Mouse (Mus musculus): ENCODE measurements around the gene Astl.

Astl gene

DNA sequence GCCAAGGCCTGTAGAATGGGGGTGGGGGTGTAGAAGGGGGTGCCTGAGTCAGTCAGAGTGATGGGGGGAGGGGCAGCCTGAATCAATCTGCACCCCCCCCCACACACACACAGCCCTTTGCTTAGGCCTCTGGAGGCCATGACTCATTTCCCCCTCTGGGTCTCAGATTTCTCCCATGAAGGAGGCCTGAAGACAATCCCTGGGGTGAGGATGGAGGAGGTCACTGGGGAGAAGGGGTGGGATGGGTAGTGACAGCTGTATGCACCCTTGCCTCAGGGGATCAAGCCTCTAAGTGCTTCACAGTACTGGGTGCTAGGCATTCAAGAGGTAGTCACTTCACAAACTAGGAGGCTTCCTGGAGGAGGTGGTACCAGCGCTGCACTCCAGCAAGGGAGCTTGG is 14.8 kb upstream of the Astl start:
- DNase-seq (ENCODE audit: low read depth, low spot score) = peak; percentile 81

DNA sequence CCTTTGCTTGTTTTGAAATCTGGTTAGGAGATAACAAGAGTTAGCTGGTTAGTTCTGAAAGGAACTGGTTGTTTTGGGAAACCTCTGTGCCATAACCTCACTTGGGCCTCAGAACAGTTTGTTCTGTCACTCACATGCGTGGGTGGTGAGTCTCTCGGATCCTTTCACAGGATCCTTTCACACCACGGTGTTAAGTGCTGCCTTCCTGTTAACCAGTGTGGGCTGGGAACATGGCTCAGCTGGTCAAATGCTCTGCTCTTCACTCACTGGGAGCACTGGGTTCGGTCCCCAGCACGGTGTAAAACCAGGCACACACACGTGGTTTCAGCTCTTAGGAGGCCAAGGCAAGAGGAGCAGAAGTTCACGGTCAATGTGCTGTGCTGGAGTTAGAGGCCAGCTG is 14.0 kb upstream of the Astl start:
- no peak for DNase-seq (ENCODE audit: low read depth, low spot score)

DNA sequence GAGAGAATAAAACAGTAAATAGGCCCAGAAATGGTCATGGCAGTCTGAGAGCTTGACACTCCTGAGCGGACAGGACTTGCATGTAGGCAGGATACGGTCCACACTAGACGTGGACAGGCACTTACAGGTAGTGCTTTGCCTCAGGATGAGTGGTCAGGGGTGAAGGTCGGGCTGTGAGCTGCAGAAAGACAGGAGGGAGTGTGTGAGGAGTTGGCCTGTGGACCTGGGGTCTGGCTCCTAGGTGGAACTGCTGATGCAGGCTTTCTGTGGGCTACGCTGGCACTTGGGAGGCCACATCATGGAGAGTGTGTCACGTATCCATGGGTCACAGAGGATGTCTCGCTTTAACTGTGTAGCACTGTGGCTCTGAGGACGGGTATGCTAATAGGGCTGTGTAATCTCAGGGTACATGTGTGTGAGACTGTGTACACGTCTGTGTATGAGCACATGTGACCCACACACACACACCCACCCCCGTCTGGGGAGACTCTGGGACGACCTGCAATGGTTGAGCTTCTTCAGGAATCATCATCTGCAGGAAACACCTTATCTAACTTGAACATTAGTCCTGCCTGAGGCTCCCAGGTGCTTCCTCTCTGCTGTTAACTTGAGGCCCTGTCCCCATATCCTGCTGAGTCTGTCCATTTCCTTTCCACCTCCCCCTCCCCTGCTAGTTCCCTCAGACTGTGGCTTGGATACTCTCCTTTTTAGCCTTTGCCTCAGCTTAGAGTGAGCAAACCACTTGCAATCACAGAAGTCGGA is 10.2 kb upstream of the Astl start:
- DNase-seq (ENCODE audit: low read depth, low spot score) = no peak

DNA sequence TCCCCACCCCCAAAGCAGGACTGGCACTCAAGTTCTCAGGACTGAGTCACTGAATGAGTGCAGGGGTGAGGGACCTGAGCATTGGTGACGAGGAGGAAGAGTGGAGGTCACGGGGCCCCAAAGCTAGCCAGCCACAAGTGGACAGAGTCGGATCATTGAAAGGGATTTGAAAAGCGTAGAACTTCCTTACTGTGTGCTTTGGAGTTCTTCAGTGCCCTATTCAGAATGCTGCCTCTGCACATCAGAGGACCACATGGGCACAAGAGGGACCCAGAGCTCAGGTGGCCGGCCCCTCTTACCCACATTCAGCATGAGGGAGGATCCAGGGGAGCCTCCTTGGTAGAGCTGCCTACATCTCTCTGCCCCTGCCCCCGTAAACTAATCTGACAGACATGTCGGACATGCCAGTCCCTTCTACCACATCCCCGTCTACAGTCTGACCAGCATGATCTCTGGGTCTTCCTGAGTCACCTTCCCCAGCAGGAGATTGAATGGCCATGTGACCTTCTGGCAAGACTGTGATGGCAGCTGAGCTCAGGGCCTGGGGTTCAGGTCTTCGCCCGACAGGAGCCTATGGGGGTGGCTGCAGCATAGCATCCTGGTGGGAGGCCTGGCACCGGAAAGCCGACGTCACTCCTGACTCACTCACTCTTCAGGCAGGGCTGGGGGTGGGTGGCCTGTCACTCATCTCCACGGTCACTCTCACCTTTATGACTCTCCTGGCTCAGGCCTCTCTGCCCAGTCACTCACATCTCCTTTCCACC is 5.5 kb upstream of the Astl start:
- peak; percentile 80 for DNase-seq (ENCODE audit: low read depth, low spot score)

DNA sequence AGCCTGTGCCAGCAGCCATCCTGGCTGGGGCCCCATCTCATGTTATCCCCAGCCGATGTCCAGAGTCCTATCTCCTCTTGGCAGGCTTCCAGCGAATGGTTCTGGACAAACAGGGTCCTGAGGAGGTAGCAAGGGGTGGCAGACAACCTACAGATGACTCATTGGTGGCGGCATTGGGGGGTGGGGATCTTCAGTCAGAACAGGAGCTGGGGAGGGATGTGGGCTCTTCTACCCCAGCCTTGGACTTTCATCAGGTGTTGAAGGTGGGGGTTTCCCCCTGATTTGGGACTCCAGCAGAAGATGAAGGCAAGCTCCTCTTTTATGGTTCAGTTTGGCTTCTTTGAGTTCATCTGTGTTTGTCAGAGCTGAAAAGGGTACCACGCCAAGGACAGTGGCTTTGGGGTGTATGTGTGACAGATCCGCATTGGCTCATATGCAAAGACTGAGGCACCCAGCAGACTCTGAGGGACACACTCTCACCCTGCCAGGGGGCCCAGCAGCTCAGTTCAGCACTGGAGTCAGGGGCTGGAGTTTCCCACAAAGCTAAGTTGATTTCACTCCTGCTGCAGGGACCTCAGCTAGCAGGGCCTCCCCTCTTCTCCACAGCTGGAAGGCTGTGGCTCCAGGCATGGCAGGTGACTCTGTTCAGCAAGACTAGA is 4.4 kb upstream of the Astl start:
- peak; percentile 23 for DNase-seq (ENCODE audit: low read depth, low spot score)

DNA sequence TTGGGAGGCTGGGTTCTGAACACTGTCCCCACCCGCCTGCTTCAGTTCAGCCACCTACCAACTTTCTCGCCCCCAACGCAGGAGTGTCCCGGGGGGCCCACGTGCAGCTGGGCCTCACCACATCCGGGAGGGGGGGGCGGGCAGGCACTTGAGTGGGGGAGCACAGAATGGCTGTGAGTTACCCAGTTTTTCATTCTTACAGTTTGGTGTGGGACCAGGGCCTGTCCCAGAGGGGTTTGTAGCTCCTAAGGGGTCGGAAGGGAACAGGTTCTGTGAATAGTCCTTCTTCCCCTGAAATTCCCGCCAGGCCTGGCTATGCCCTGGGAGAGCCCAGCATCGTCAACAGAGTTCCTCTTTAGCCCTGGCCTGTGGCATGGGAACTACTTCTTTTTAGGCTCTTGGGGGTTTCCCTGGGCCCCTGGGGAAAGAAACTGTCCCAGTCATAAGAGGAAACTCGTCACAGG is 3.3 kb upstream of the Astl start:
- no peak for DNase-seq (ENCODE audit: low read depth, low spot score)

DNA sequence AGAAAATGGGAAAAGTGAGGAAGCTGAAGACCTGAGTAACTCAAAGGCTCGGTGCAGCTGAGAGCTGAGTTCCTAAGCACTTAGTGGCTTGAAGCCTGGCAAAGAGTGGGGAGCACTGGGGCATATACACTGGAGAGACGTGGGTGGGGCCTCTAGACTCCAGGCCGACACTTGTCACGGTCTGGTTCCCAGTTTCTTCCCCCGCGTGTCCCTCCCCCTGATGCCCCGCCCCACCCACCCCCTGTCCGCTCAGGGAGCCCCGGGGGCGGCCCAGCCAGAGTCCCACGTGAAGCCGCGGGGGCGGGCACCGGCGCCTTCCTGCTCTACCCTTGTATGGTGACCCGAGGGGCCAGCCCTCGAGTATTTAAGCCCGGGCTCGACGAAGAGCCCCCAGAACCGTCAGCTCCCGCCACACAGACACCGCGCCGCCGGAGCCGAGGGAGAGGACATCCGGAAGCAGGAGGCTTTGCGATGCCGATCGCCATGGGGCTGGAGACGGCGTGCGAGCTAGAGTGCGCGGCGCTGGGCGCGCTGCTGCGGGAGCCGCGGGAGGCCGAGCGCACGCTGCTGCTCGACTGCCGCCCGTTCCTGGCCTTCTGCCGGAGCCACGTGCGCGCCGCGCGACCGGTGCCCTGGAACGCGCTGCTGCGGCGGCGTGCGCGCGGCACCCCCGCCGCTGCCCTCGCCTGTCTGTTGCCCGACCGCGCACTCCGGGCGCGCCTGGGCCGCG is 2.5 kb upstream of the Astl start, which contains the start of gene Dusp2:
Gene Dusp2, plus strand, starts transcription at position 393 of the 730 bp plus-strand sequence.
- peak; percentile 47 for DNase-seq (ENCODE audit: low read depth, low spot score)

DNA sequence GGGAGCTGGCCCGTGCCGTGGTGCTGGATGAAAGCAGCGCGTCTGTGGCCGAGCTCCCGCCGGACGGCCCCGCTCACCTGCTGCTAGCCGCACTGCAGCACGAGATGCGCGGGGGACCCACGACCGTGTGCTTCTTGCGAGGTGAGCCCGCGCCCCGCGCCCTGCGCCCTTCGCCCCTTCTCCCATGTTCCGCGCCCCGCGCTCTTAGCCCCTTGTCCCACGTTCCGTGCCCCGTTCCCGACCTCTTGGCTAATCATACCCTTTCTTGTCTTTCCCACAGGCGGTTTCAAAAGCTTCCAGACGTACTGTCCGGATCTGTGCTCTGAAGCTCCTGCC is 2.0 kb upstream of the Astl start:
- DNase-seq (ENCODE audit: low read depth, low spot score) = no peak

DNA sequence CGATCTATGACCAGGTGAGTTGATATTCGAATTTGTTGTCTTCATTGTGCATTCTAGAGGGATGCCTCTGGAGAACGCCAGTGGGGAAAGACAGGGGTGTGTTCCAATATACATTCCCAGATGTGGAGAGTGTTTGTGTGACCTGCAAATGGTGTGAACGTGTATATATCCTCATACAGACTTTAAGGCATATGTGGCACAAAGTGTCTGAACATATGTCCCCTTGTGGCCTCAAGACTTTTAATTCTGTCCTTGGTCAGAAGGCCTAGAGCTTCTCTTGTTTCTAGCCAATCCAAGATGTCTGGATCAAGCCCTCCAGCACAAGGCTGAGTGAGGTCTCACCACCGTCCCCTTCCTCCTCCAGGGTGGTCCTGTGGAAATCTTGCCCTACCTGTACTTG is 1.6 kb upstream of the Astl start:
- DNase-seq (ENCODE audit: low read depth, low spot score) = no peak

DNA sequence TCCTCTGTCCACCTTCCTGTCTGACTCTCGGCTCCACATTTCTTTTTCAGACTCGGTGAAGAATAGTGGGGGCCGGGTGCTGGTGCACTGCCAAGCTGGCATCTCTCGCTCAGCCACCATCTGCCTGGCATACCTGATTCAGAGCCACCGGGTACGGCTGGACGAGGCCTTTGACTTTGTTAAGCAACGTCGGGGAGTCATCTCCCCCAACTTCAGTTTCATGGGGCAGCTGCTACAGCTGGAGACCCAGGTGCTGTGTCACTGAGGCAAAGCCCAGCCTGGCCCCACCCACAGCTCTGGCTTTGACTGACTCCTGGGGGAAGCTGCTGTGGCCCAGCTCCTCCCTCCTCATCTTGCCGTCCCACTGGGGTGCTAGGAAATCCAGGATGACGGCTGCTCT is 908 bp upstream of the Astl start:
- DNase-seq (ENCODE audit: low read depth, low spot score) = no peak

DNA sequence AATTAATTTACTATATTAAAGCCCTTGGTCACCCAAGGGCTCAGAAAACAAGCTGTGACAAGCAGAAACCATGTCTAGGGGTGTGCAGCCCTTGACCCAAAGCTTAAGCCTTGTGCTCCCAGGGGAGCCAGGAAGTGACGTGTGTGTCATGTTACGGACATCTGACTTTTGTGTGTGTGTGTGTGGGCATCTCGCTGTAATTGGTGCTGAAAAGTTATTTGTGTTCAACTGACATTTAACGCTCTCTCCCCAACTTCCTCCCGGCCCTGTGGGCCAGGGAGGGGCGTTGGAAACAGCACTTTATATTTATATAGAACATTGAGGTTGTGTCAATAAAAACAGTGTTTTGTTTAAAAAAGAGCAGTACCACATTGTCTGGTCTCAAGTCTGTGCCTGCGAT is 427 bp upstream of the Astl start:
- DNase-seq (ENCODE audit: low read depth, low spot score) = no peak

DNA sequence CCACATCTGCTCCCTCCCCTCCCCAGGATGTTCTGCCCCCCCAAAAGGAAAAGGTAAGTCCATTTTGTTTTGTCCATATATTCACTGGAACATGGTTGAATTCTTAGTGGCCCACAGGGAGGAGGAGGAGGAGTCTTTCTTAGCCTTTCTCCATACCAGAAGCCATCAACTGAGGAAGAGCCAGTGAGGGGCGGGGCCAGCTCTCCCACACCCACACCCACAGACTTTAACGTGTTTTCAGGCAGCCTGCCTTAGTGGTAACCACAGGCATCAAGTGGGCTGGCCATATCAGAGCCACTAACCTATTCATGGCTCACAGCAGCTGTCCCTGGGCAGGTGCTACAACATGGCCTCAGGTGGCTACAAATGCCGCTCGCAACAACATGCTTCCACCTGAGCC is 394 bp downstream of the Astl start:
- no peak for DNase-seq (ENCODE audit: low read depth, low spot score)

DNA sequence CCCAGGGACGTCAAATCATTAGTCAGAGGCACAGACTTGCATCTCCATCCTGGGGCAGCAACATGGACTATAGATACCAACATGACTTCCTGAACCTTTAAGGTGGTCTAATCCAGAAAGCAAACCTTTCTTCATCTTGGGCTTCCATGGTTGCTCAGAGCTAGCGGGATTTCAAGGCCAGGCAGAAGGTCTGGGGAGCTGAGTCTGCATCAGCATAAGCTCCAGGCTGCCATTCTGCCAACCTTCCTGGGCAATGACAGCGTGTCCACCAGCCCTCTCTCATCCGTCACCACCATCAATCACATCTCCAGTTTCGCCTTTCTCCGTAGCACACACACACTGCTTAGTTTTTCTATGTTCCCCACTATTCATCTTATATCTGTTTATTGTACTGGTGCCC is 823 bp downstream of the Astl start:
- no peak for DNase-seq (ENCODE audit: low read depth, low spot score)

DNA sequence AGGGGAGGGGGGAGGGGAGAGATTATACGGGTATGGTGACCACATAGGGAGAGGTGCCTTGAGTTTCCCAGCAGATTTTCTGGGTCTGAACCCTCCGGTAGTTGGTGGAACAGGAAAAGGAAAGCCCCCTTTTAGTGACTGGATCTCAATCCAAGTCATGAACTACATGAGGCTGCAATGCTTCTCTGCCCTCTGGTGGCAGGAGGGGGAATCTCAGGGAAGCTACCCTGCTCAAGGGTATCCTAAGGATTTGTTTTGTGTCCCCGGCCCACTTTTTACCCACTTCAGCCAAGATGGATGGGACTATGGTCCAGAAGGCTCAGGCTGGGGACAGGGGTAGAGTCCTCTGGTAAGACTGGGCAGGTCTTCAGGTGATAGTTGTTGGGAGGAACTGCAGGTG is 2.7 kb downstream of the Astl start:
- DNase-seq (ENCODE audit: low read depth, low spot score) = peak; percentile 79

DNA sequence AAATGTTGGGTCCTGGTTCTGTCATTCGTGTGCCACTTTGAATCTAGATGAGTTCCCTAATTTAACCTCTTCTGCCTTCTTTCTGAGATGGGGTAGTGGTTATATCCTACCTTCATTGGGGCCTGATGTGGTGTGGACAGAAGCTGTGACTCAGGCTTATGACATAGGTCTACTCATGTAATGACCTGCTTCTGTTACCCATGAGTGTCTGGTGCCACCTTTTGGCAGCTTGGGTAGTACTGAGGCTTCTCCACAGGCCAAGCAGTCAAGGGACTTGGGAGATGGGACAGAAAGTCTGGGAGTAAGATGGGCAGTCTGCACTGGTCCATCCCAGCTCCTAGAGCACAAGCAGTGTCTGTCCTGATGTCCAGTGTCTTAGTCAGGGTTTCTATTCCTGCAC is 7.9 kb downstream of the Astl start:
- peak; percentile 68 for DNase-seq (ENCODE audit: low read depth, low spot score)

DNA sequence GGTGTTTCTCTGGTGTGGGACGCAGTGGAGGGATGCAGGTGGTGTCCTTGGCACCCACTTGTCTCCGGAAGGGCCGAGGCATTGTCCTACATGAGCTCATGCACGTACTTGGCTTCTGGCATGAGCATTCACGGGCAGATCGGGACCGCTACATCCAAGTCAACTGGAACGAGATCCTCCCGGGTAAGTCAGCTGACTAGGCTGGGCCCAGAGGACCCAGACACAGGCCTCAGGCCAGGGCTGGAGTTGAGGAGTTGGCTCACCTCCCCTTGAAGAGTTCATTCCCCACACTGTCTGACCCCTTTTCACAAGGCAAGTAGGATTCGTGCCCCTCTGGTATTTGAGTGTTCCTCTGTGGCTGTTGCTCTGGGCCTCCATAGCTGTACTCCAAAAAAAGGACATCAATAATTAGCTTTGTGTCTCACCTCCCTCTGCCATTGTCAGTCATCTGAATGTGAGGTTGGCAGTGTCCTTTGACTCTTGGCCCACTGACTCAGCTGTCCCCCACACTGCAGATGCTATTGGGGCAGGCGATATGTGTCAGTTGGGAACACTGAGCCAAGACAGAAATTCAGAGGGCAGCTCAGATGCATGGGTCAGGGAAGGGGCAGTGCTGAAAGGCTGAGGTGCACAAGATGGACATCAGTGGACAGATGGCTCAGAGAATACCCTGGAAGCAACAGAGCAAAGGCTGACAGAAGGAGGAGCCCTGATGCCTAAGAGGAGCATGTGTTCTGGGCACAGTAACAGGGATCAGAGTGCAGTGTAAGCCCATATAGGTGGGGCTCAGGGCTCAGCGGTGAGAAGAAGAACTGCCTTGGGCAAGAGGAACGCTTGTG is 8.9 kb downstream of the Astl start:
- no peak for DNase-seq (ENCODE audit: low read depth, low spot score)

DNA sequence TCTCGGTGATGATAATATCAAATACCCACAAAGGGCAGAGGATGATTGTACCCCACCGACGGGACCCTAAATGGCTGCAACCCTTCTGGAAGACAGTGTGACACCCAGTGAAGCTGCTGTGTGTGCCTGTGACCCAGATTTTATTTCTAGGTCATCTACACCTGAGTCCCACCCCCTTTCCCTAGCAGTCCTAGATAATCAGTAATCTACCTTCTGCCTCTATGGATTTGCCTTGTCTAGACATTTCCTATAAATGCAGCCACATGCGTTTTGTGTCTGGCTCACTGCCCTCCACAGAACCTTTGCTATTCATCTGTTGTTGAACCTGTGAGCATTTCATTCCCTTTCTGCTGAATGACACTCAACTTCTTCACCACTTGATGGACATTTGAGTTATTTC is 15.4 kb downstream of the Astl start:
- DNase-seq (ENCODE audit: low read depth, low spot score) = no peak

DNA sequence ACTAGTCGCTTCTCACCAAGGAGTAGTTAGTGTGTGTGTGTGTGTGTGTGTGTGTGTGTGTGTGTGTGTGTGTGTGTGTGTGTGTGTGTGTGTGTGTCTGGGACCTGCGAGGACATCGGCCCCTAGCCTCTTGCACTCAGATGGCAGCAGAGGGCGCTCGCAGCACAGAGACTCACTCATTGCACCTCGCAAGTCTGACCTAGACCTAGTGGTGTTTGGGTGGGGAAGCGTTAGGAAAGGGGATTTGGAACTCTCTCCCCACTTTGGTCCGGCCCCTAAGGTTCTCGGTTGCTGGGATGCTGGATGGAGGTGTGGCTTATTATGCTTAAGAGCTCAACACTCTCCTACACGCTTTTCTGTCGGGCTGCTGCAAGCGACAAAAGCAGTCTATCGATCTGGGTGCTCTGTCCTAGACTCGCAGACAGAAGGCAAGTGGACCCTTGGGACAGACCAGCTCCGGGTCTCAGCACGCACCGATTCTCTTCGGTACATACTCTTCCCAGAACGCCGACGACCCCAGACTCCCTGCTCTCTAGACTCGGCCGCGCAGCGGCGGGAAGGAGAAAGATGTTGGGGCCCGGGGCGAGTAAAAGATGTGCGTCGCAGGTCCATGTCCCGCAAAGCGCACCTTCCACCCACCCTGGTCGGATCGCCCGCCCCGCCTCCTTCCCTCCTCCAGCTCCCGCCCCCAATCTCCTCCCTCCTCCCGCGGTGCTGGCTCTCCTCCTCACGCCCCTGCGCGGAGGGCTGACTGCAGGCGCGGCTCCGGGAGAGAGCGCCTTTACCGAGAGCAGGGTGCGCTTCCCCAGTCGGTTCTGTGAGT is 24.2 kb downstream of the Astl start, which contains the start of gene Adra2b:
Gene Adra2b, plus strand, starts transcription at position 750 of the 823 bp plus-strand sequence.
- DNase-seq (ENCODE audit: low read depth, low spot score) = peak; percentile 68

DNA sequence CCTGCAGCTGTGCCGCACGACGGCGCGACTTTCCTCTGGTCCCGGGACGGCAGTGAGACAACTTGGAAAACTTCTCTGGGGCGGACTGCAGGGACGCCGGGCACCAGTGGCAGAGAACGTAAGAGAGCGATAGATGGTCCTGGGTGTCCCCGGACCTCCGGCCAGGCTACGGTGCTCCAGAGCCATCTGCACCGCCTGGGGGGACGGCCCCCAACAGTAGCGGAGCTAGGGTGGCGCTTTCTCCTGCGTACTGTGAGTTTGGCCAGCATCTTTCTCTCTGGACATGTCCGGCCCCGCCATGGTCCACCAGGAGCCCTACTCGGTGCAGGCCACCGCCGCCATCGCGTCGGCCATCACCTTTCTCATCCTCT is 24.8 kb downstream of the Astl start:
- no peak for DNase-seq (ENCODE audit: low read depth, low spot score)

DNA sequence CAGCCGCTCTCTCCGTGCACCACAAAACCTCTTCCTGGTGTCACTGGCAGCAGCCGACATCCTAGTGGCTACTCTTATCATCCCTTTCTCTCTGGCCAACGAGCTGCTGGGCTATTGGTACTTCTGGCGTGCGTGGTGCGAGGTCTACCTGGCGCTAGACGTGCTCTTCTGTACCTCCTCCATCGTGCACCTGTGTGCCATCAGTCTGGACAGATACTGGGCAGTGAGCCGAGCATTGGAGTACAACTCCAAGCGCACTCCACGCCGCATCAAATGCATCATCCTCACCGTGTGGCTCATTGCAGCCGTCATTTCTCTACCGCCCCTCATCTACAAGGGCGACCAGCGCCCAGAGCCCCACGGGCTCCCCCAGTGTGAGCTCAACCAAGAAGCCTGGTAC is 25.3 kb downstream of the Astl start:
- DNase-seq (ENCODE audit: low read depth, low spot score) = no peak
